Mouse (Mus musculus) gastrocnemius, adult 18-20 months (tissue): ENCODE measurements around the gene Nox1. TPM values are rescaled to one million over a fixed set of nuclear protein-coding genes. Genes with fewer than 3 reads are reported as not detected.

Source experiments
- DNase-seq: peaks from one replicate; pipeline ENCODE4 v3.0.0; 2021; ENCODE audit warnings: low spot score
- microRNA-seq: library from miRNA; unstranded; fragments of <30 nt; microRNA quantifications from one replicate; pipeline ENCODE4 v1.2.0, GENCODE M21; 2021
- total RNA-seq, 2 experiments: library from RNA; stranded (reverse); gene quantifications; 2 replicates each; pipeline ENCODE4 v1.2.3; 2021

Gene Nox1
- total RNA-seq, 2 experiments from 2014 or later = not detected

DNA sequence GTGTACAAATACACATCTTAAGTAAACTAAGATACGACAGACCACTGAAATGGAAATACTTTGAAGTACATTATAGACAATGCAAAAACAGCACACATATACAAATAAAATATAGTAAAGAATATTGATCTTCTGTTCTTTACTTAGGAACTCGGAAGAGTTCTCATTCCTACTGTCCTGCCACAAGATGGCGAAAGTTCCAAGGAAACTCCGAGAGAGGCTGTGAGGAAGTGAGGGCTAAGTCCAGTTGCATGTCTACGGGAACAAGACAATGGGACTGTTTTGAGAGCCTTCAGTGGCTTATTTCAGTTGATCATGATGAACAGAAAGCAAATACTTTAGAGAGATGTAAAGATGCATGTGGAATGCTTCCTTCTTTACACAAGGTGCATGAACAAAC, 89.5 kb downstream of the Nox1 start:
- DNase-seq = peak; percentile 4

DNA sequence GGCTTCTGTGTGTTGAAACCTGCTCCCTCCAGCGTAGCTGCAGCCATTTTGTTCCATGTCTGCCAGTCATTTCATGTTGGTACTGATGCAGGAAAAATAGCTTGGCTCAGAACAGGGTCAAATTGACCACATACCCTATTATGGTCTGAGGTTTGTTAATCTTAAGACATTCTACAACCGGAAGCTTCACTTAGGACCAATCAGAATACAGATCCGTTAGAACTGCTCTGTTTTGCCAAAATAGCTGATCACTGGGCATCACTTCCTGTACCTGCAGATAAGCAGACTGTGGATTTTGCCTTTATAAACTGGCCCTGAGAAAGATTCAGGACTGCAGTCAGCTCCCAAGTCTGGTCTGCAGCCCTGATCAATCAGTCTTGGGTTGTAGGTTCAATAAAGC, 93.2 kb downstream of the Nox1 start:
- no peak for DNase-seq

DNA sequence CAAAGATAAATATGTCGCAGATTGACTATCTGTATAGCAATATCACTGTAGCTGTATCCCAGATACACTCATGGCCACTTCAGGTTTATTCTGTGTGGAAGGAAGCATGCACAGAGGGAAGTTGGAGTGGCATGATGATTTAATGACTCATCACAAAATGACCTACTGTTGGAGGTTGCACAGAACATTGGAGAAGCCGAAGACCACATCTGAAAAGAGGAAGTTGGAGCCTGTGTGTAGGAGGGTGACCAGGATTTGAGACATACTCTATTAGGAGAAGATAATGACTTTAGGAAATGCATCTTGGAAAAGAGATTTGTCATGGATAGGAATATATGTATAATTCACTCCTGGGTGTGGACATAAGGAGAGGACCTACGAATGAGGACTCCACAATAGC, 105.3 kb downstream of the Nox1 start:
- DNase-seq = no peak

- no peak for DNase-seq
Measured at GRCm38 (mm10) chrX:134111767-134112166, 110.0 kb downstream of the Nox1 start.

- no peak for DNase-seq
Measured at GRCm38 (mm10) chrX:134102641-134103040, 119.1 kb downstream of the Nox1 start.

- no peak for DNase-seq
Measured at GRCm38 (mm10) chrX:134085453-134085852, 136.3 kb downstream of the Nox1 start.

DNA sequence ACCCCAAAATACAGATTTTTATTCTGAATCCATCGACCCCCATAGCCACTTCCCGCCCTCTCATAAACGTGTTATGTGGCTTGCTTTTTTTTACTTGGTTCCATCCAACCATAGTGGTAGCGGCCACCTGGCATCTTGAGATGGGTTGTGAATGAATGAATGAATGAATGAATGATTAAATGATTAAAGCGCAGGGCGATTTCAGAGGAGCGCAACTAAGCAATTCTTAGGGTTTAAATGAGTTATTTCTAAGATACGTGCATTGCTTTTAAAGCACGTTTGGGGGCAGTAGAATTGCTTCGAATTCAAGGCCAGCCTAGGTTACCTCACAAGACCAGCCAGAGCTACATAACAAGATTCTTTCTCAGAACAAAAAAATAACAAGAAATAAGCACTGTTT, 162.0 kb downstream of the Nox1 start:
- DNase-seq = no peak

DNA sequence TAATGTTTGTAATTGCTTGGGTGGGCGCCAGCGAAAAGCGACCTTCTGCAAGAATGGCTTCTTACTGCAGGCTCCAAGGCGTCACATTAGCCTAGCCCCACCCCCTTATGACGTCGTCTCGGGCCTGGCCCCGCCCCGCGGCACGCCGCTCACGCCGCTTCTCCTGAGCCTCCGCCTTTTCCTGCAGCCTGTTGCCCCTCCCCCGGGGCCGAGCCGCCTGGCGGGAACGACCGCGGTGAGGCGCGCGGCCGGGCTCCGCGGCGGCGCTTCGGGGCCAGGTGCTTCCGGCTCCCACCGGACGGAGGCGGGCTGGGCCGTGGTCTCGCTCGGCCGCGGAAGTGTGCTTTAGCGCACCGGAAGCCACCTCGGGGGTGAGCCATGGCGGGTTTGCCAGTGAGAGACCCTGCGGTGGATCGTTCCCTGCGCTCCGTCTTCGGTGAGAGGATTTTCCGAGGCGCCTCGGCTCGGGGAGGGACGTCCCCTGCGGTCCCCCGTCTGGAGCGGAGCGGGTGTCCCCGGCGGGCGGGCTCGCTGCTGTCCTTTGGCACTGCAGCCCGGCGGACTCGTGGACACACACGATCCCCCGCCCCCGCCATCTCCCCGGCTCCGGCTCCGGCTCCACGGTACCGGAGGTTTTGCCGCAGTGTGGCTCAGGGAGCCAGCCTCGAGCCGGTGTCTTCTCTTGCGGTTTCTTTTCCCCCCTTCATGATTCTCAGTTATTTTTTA, 162.6 kb downstream of the Nox1 start, which contains the start of gene Cstf2:
Cstf2 (plus strand) TSS at position 201 of the 726 bp plus-strand sequence.
- peak; percentile 93 for DNase-seq

GRCm38 (mm10) chrX:134058040-134058875, 163.5 kb downstream of the Nox1 start:
- DNase-seq = no peak

GRCm38 (mm10) chrX:134056897-134057296, 164.9 kb downstream of the Nox1 start:
- DNase-seq = peak; percentile 10

DNA sequence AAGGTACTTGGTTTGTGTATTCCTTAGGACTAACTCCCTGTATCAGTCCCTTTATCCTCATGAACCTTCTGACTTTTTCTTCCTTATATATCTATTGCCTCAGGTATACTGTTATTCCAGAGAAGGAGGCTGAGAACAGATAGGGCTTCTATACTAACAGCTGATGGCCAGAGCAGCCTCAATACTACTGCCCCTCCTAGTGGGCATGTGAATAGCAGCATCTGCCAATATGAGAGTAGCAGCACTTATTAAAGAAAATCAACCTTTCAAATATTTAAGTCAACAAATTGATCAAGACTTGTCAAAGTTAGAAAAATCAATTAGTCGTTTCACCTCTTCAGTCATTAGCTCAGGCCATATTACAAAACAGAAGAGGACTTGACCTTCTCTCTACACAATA, 172.8 kb downstream of the Nox1 start:
- DNase-seq = no peak

Small RNA genes lying within 50 kb of the gene (microRNA-seq; reads per million reads assigned to microRNA genes)
- not detected for gene Mir3112

Other genes starting within 250 kb of the Nox1 start
- 1 to 10 TPM in 1 of 2 experiments, under 1 TPM in 1; 0.43 to 1.1 TPM for gene Sytl4, start 240.1 kb downstream of the Nox1 start, total RNA-seq
- gene Cstf2, start 162.8 kb downstream of the Nox1 start, total RNA-seq = 1 to 10 TPM; 4.5 to 9.9 TPM
- gene Xkrx, start 59.9 kb downstream of the Nox1 start, total RNA-seq = 1 to 10 TPM in 1 of 2 experiments, under 1 TPM in 1; 0.66 to 1.1 TPM
- not detected for gene Arl13a, start 34.5 kb downstream of the Nox1 start, total RNA-seq
- 10 to 100 TPM in 1 of 2 experiments, 1 to 10 TPM in 1; 8.3 to 12.3 TPM for gene Trmt2b, start 55.0 kb upstream of the Nox1 start, total RNA-seq
- not detected for gene Tmem35a, start 73.3 kb upstream of the Nox1 start, total RNA-seq
- gene Cenpi, start 86.1 kb upstream of the Nox1 start, total RNA-seq = not detected
- 1 to 10 TPM; 3.0 to 3.1 TPM for gene Drp2, start 182.6 kb upstream of the Nox1 start, total RNA-seq